Mouse (Mus musculus): ENCODE results near the gene Cdk16. TPM values are rescaled to one million over a fixed set of nuclear protein-coding genes. Genes with fewer than 3 reads are reported as not detected.

Gene Cdk16
- polyA plus RNA-seq, 1 experiment from 2014 or later = 73.6 TPM

- Histone ChIP-seq H3K27me3 (ENCODE audit: control insufficient read depth, insufficient read depth, low read length) (no peaks in the 10 kb centered on the region), H3K4me1 (ENCODE audit: control insufficient read depth, insufficient read depth, low read length) (peaks cover 4% of the 10 kb centered on the region; the same call in 1 of the 2 replicates), H3K36me3 (ENCODE audit: control insufficient read depth, insufficient read depth, low read length) (0 out of 2 replicates have a peak, but pooled peaks cover 3% of the 10 kb centered on the region), H3K9me3 (replicated peaks; ENCODE audit: control insufficient read depth, low read length) (no peaks in the 10 kb centered on the region), H3K4me2 (ENCODE audit: low read depth, low read length) (peak overlapping the region; percentile 63), H3K9ac (ENCODE audit: low read length) (peak overlapping the region; percentile 92), H3K4me3 (replicated peaks; ENCODE audit: low read length) (peak overlapping the region; percentile 69), H3K27ac (ENCODE audit: low read length) (peak overlapping the region; percentile 97)
- 20% methylated on average over 33 of the region's 33 CpGs for whole genome bisulfite sequencing
- peak; percentile 91 for ATAC-seq (ENCODE audit: insufficient read depth, low FRiP score)
These were observed 354 bp downstream of the Cdk16 start for GRCm38 (mm10) chrX:20688068-20688547.

- peak overlapping the region; percentile 69 for H3K4me3 ChIP-seq (replicated peaks; ENCODE audit: low read length)
- H3K36me3 ChIP-seq (ENCODE audit: control insufficient read depth, insufficient read depth, low read length) = 0 out of 2 replicates have a peak, but pooled peaks cover 3% of the 10 kb centered on the region
- 6% methylated on average over 28 of the region's 35 CpGs for WGBS
- ATAC-seq (ENCODE audit: insufficient read depth, low FRiP score) = peak; percentile 39
- H3K9me3 ChIP-seq (replicated peaks; ENCODE audit: control insufficient read depth, low read length) = no peaks in the 10 kb centered on the region
- H3K4me2 ChIP-seq (ENCODE audit: low read depth, low read length) = peak overlapping the region; percentile 63
- peak overlapping the region; percentile 97 for H3K27ac ChIP-seq (ENCODE audit: low read length)
- H3K9ac ChIP-seq (ENCODE audit: low read length) = peak overlapping the region; percentile 92
- H3K27me3 ChIP-seq (ENCODE audit: control insufficient read depth, insufficient read depth, low read length) = no peaks in the 10 kb centered on the region
- peaks cover 4% of the 10 kb centered on the region; the same call in 1 of the 2 replicates for H3K4me1 ChIP-seq (ENCODE audit: control insufficient read depth, insufficient read depth, low read length)
These were observed 861 bp downstream of the Cdk16 start for GRCm38 (mm10) chrX:20688615-20689014.

DNA sequence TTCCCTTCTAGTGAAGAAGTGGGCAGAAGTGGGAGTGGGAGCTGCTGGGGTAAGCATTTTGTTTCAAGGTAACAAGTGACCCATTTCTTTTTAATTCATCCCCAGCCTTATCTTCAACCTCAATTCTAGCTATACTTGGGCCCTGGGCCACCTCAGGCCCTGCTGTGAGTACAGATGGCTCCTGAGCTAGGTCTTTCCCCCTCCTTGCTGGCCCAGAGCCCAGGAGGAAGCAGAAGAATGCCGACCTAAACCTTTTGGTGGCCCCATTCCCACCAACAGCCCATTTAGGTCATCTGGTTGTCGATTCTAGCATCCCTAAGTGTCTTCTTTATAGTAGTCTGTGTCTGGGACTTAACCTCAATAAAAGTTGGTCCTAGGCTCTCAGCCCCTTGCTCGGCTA, 3.8 kb downstream of the Cdk16 start:
- Histone ChIP-seq H3K27ac (ENCODE audit: low read length) (no peak overlapping the region), H3K27me3 (ENCODE audit: control insufficient read depth, insufficient read depth, low read length) (no peaks in the 10 kb centered on the region), H3K9me3 (replicated peaks; ENCODE audit: control insufficient read depth, low read length) (no peaks in the 10 kb centered on the region), H3K4me3 (replicated peaks; ENCODE audit: low read length) (no peak overlapping the region), H3K36me3 (ENCODE audit: control insufficient read depth, insufficient read depth, low read length) (no peaks in the 10 kb centered on the region; the same call in 1 of the 2 replicates), H3K4me2 (ENCODE audit: low read depth, low read length) (no peak overlapping the region), H3K9ac (ENCODE audit: low read length) (no peak overlapping the region), H3K4me1 (ENCODE audit: control insufficient read depth, insufficient read depth, low read length) (peaks cover 4% of the 10 kb centered on the region; the same call in 1 of the 2 replicates)
- 62% methylated on average over 3 of the region's 3 CpGs for WGBS
- no peak for ATAC-seq (ENCODE audit: insufficient read depth, low FRiP score)

DNA sequence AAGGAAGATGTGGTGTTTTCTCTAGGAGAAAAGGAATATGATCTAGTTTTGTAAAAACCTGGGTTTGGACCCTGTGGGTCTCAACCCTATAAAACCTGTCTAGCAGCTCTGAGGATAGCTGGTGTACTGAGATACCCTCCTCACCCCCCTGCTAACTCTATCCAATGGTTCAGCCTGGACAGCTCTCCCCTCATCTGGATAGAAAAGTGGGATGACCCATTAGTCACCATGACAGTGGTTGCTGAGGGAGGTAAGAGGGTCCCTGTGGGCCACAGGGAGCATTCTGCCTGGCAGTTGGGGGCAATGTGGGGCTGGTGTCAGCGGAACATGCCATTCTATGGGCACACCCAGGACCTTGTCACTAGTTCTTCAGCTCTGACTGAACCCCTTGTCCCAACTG, 4.9 kb downstream of the Cdk16 start:
- Histone ChIP-seq H3K4me2 (ENCODE audit: low read depth, low read length) (no peak overlapping the region), H3K36me3 (ENCODE audit: control insufficient read depth, insufficient read depth, low read length) (no peaks in the 10 kb centered on the region; the same call in 1 of the 2 replicates), H3K27me3 (ENCODE audit: control insufficient read depth, insufficient read depth, low read length) (no peaks in the 10 kb centered on the region), H3K27ac (ENCODE audit: low read length) (no peak overlapping the region), H3K9ac (ENCODE audit: low read length) (no peak overlapping the region), H3K4me3 (replicated peaks; ENCODE audit: low read length) (no peak overlapping the region), H3K9me3 (replicated peaks; ENCODE audit: control insufficient read depth, low read length) (no peaks in the 10 kb centered on the region), H3K4me1 (ENCODE audit: control insufficient read depth, insufficient read depth, low read length) (no peaks in the 10 kb centered on the region)
- 72% methylated on average over 1 of the region's 1 CpGs for WGBS
- no peak for ATAC-seq (ENCODE audit: insufficient read depth, low FRiP score)

DNA sequence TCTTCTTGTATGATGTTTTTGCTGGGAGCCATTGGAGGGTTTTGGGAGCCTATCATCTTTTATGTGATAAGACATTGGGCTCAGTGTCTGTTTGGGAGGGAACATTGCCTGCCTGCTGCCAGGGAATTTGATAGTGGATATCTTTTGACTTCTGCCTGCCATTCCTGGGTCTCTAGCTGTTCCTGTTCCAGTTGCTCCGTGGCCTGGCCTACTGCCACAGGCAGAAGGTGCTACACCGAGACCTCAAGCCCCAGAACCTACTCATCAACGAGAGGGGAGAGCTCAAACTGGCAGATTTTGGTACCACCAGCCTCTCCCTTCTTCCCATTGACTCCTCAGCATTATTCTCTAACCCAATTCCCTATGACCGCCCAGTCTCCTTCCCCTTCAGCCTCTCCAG, 8.1 kb downstream of the Cdk16 start:
- WGBS = 88% methylated on average over 4 of the region's 4 CpGs
- ATAC-seq (ENCODE audit: insufficient read depth, low FRiP score) = no peak
- Histone ChIP-seq H3K27ac (ENCODE audit: low read length) (no peak overlapping the region), H3K36me3 (ENCODE audit: control insufficient read depth, insufficient read depth, low read length) (peaks cover 3% of the 10 kb centered on the region; the same call in 1 of the 2 replicates), H3K9ac (ENCODE audit: low read length) (no peak overlapping the region), H3K4me1 (ENCODE audit: control insufficient read depth, insufficient read depth, low read length) (no peaks in the 10 kb centered on the region), H3K27me3 (ENCODE audit: control insufficient read depth, insufficient read depth, low read length) (no peaks in the 10 kb centered on the region), H3K4me3 (replicated peaks; ENCODE audit: low read length) (no peak overlapping the region), H3K9me3 (replicated peaks; ENCODE audit: control insufficient read depth, low read length) (no peaks in the 10 kb centered on the region), H3K4me2 (ENCODE audit: low read depth, low read length) (no peak overlapping the region)

DNA sequence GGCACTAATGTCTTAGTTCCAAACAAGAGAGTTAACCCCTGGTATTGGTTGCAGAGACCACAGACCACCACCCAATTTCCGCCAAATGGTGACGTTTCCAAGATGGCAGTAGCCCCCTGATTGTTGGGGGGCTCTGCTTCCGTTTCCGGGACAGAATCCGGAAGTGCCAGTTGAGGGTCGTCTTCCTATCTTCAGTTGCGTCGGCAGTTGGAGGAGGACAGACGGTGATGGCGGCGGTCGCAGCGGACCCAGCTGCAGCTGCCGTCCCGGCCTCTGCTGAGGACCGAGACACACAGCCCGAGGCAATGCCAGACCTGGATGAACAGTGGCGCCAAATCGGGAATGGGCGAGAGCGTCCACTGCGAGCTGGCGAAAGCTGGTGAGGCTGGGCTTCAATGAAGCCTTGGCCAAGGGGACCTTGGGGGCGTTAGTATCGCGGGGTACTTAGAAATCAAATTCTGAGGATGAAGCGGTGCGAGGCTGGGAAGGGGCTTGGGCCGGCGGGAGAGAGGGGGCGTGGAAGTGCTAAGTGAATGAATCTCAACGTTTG, 16.1 kb downstream of the Cdk16 start, which contains the start of gene Usp11:
Gene Usp11, plus strand, starts transcription at position 166 of the 550 bp plus-strand sequence.
- ATAC-seq (ENCODE audit: insufficient read depth, low FRiP score) = peak; percentile 55; the same call in 1 of the 2 replicates
- Histone ChIP-seq H3K4me2 (ENCODE audit: low read depth, low read length) (peak within 1 kb of the TSS; percentile 51), H3K4me1 (ENCODE audit: control insufficient read depth, insufficient read depth, low read length) (no peaks in the 10 kb centered on the region), H3K9ac (ENCODE audit: low read length) (peak within 1 kb of the TSS; percentile 75), H3K27me3 (ENCODE audit: control insufficient read depth, insufficient read depth, low read length) (no peaks in the 10 kb centered on the region), H3K27ac (ENCODE audit: low read length) (peak within 1 kb of the TSS; percentile 93), H3K4me3 (replicated peaks; ENCODE audit: low read length) (peak within 1 kb of the TSS; percentile 64), H3K36me3 (ENCODE audit: control insufficient read depth, insufficient read depth, low read length) (0 out of 2 replicates have a peak, but pooled peaks cover 3% of the 10 kb centered on the region), H3K9me3 (replicated peaks; ENCODE audit: control insufficient read depth, low read length) (no peaks in the 10 kb centered on the region)
- 13% methylated on average over 31 of the region's 32 CpGs for WGBS

DNA sequence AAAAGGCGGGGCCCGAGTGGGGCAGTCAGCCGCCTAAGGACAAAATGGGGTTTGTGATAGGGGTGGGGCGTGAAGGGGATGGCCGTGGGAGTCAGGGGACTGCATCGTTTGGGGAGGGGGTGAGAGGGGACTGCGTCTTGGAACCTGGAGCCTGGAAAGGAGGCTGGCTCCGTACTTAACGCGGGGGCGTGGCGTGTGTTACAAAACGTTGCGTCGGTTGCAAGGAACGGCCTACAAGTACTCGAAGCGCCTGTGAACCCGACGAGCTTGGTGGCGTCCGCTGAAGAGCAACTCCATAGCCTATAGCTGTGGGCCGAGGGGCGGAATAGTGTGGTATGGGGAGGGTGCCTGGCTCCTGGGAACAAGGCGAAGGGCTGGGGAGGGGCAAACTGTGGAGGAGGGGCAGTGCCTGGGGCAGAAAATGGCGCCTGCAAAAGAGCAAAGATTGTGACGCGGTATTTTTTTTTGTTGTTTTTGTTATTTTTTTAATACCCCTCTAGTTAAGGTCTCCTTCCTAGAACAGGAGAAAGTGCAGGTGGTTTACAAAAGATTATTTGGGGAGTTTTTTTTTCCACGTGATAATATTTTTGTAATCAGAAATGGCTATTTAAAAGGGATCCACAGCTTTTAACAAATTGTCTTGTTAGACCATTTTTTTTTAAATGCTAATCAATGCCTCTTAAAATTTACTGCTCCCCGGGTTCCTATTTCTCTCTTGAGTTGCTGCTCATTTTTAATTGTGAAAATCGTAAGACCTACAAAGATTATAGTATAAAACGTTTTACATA, 16.7 kb downstream of the Cdk16 start:
- peak overlapping the region; percentile 93 for H3K27ac ChIP-seq (ENCODE audit: low read length)
- H3K36me3 ChIP-seq (ENCODE audit: control insufficient read depth, insufficient read depth, low read length) = no peaks in the 10 kb centered on the region
- 12% methylated on average over 29 of the region's 32 CpGs for WGBS
- H3K4me3 ChIP-seq (replicated peaks; ENCODE audit: low read length) = peak overlapping the region; percentile 64
- ATAC-seq (ENCODE audit: insufficient read depth, low FRiP score) = peak; percentile 97
- no peaks in the 10 kb centered on the region for H3K9me3 ChIP-seq (replicated peaks; ENCODE audit: control insufficient read depth, low read length)
- H3K4me2 ChIP-seq (ENCODE audit: low read depth, low read length) = peak overlapping the region; percentile 51
- H3K9ac ChIP-seq (ENCODE audit: low read length) = peak overlapping the region; percentile 75
- H3K4me1 ChIP-seq (ENCODE audit: control insufficient read depth, insufficient read depth, low read length) = no peaks in the 10 kb centered on the region
- H3K27me3 ChIP-seq (ENCODE audit: control insufficient read depth, insufficient read depth, low read length) = no peaks in the 10 kb centered on the region

DNA sequence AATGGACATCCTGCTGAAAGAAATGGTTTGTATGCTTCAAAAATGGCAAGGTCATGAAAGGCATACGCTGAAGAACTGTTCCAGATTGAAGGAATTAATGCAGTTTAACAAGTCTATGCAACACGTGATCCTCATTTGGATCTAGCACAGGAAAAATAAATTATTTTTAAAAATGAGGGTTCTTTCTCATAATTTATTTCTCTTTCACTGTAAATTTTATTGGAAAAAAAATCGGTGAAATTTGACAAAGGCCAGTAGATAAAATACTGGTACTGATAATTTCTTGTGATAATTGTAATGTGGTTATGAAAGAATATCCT, 17.3 kb downstream of the Cdk16 start:
- WGBS = 17% methylated on average over 3 of the region's 3 CpGs
- no peaks in the 10 kb centered on the region for H3K36me3 ChIP-seq (ENCODE audit: control insufficient read depth, insufficient read depth, low read length)
- no peak for ATAC-seq (ENCODE audit: insufficient read depth, low FRiP score)
- H3K4me2 ChIP-seq (ENCODE audit: low read depth, low read length) = peak overlapping the region; percentile 44
- H3K4me1 ChIP-seq (ENCODE audit: control insufficient read depth, insufficient read depth, low read length) = no peaks in the 10 kb centered on the region
- no peaks in the 10 kb centered on the region for H3K9me3 ChIP-seq (replicated peaks; ENCODE audit: control insufficient read depth, low read length)
- no peaks in the 10 kb centered on the region for H3K27me3 ChIP-seq (ENCODE audit: control insufficient read depth, insufficient read depth, low read length)
- no peak overlapping the region for H3K9ac ChIP-seq (ENCODE audit: low read length)
- no peak overlapping the region for H3K27ac ChIP-seq (ENCODE audit: low read length)
- peak overlapping the region; percentile 64 for H3K4me3 ChIP-seq (replicated peaks; ENCODE audit: low read length)

- Histone ChIP-seq H3K4me2 (ENCODE audit: low read depth, low read length) (no peak overlapping the region), H3K4me3 (replicated peaks; ENCODE audit: low read length) (no peak overlapping the region), H3K9me3 (replicated peaks; ENCODE audit: control insufficient read depth, low read length) (no peaks in the 10 kb centered on the region), H3K4me1 (ENCODE audit: control insufficient read depth, insufficient read depth, low read length) (no peaks in the 10 kb centered on the region), H3K36me3 (ENCODE audit: control insufficient read depth, insufficient read depth, low read length) (no peaks in the 10 kb centered on the region), H3K9ac (ENCODE audit: low read length) (no peak overlapping the region), H3K27ac (ENCODE audit: low read length) (no peak overlapping the region), H3K27me3 (ENCODE audit: control insufficient read depth, insufficient read depth, low read length) (no peaks in the 10 kb centered on the region)
- WGBS = 73% methylated on average over 5 of the region's 5 CpGs
- no peak for ATAC-seq (ENCODE audit: insufficient read depth, low FRiP score)
These were observed 40.9 kb downstream of the Cdk16 start for GRCm38 (mm10) chrX:20728681-20729080.

Data from stomach, embryonic 16.5 days (tissue).